Mouse (Mus musculus) embryonic facial prominence, embryonic 10.5 days (tissue): Measurements from ENCODE around the gene Gstp1. TPM values are rescaled to one million over a fixed set of nuclear protein-coding genes. Genes with fewer than 3 reads are reported as not detected.
A peak's percentile ranks its signal among the peaks of the same experiment; 100 is the strongest.

Experiments used
- DNase-seq: peaks from one replicate; pipeline ENCODE4 v3.0.0-alpha.2; 2017; ENCODE audit warnings: low spot score
- H3K27ac ChIP-seq: fragments of 300-500 bp; sonication (generic); replicated peaks from 2 replicates; pipeline ENCODE4 v1.5.1; 2016; ENCODE audit warnings: mild to moderate bottlenecking
- H3K27me3 ChIP-seq: fragments of 300-500 bp; sonication (generic); replicated peaks from 2 replicates; pipeline ENCODE4 v1.6.1; 2016; ENCODE audit warnings: low read depth, mild to moderate bottlenecking; ENCODE audit not compliant: poor library complexity, severe bottlenecking
- H3K36me3 ChIP-seq: fragments of 300-500 bp; sonication (generic); replicated peaks from 2 replicates; pipeline ENCODE4 v1.6.1; 2016; ENCODE audit warnings: mild to moderate bottlenecking, moderate library complexity
- H3K4me1 ChIP-seq: fragments of 300-500 bp; sonication (generic); 2 replicates; pipeline ENCODE4 v1.6.1; 2016
- H3K4me3 ChIP-seq: fragments of 300-500 bp; sonication (generic); 2 replicates; pipeline ENCODE4 v1.5.1; 2016; ENCODE audit warnings: mild to moderate bottlenecking, moderate library complexity
- H3K9me3 ChIP-seq: fragments of 300-500 bp; sonication (generic); 2 replicates; pipeline ENCODE4 v1.6.1; 2016; ENCODE audit warnings: mild to moderate bottlenecking
- WGBS: fragments of 180-500 bp; shearing (Covaris S2); methylation state at CpG from one replicate; pipeline ENCODE4 v1.1.7; 2016; 5-methylcytosine and 5-hydroxymethylcytosine counted together
- polyA plus RNA-seq: library from polyadenylated mRNA; unstranded; fragments of >200 nt; fragmentation: Nextera tagmentation; extraction: Ambion mirVana; gene quantifications from 2 replicates; pipeline ENCODE4 v1.2.1, GENCODE M21; 2016

Gene Gstp1
- polyA plus RNA-seq, 1 experiment from 2014 or later, result 458 TPM

- Histone ChIP-seq H3K4me3 (no peak overlapping the region), H3K36me3 (no peaks in the 10 kb centered on the region), H3K4me1 (peaks cover 33% of the 10 kb centered on the region), H3K27me3 (no peaks in the 10 kb centered on the region), H3K9me3 (peaks cover 6% of the 10 kb centered on the region; the same call in 1 of the 2 replicates), H3K27ac (0 out of 2 replicates have a peak overlapping the region, but pooled peaks have one; percentile 4)
- 83% methylated on average over 3 of the region's 3 CpGs for WGBS
- DNase-seq, result no peak
Measured at GRCm38 (mm10) chr19:3991966-3992365, 45.8 kb downstream of the Gstp1 start.

- no peak for DNase-seq
- 95% methylated on average over 3 of the region's 3 CpGs for WGBS
- Histone ChIP-seq H3K36me3 (no peaks in the 10 kb centered on the region), H3K27me3 (no peaks in the 10 kb centered on the region), H3K27ac (0 out of 2 replicates have a peak overlapping the region, but pooled peaks have one; percentile 4), H3K9me3 (peaks cover 6% of the 10 kb centered on the region; the same call in 1 of the 2 replicates), H3K4me1 (peaks cover 35% of the 10 kb centered on the region), H3K4me3 (no peak overlapping the region)
Measured at GRCm38 (mm10) chr19:3991562-3991961, 46.2 kb downstream of the Gstp1 start.

GRCm38 (mm10) chr19:3990804-3991203 is 47.0 kb downstream of the Gstp1 start:
- no peak for DNase-seq

GRCm38 (mm10) chr19:3988750-3989149 is 49.0 kb downstream of the Gstp1 start:
- peaks cover 47% of the 10 kb centered on the region for H3K4me1 ChIP-seq
- no peak overlapping the region for H3K27ac ChIP-seq
- no peaks in the 10 kb centered on the region for H3K27me3 ChIP-seq
- no peak overlapping the region for H3K4me3 ChIP-seq
- H3K36me3 ChIP-seq, result no peaks in the 10 kb centered on the region
- peaks cover 6% of the 10 kb centered on the region; the same call in 1 of the 2 replicates for H3K9me3 ChIP-seq
- 84% methylated on average over 4 of the region's 4 CpGs for WGBS
- DNase-seq, result no peak

More at GRCm38 (mm10) chr19:3990804-3991203, 47.0 kb downstream of the Gstp1 start:
- Histone ChIP-seq H3K36me3 (no peaks in the 10 kb centered on the region), H3K4me1 (peaks cover 35% of the 10 kb centered on the region), H3K9me3 (peaks cover 6% of the 10 kb centered on the region; the same call in 1 of the 2 replicates), H3K27ac (no peak overlapping the region; the same call in 1 of the 2 replicates), H3K4me3 (no peak overlapping the region), H3K27me3 (no peaks in the 10 kb centered on the region)
- WGBS, result 69% methylated on average over 6 of the region's 6 CpGs

GRCm38 (mm10) chr19:3988066-3988465 is 49.7 kb downstream of the Gstp1 start:
- Histone ChIP-seq H3K4me1 (peaks cover 54% of the 10 kb centered on the region), H3K27me3 (no peaks in the 10 kb centered on the region), H3K27ac (no peak overlapping the region), H3K9me3 (peaks cover 6% of the 10 kb centered on the region; the same call in 1 of the 2 replicates), H3K4me3 (no peak overlapping the region), H3K36me3 (no peaks in the 10 kb centered on the region)
- DNase-seq, result no peak
- 88% methylated on average over 14 of the region's 14 CpGs for WGBS

- H3K27ac ChIP-seq, result peak within 1 kb of the TSS; percentile 74
- WGBS, result 21% methylated on average over 8 of the region's 8 CpGs
- peaks cover 6% of the 10 kb centered on the region; the same call in 1 of the 2 replicates for H3K9me3 ChIP-seq
- peak; percentile 60 for DNase-seq
- no peaks in the 10 kb centered on the region for H3K27me3 ChIP-seq
- peak within 1 kb of the TSS; percentile 12; the same call in 1 of the 2 replicates for H3K4me3 ChIP-seq
- H3K36me3 ChIP-seq, result no peaks in the 10 kb centered on the region
- peaks cover 53% of the 10 kb centered on the region for H3K4me1 ChIP-seq
Measured at GRCm38 (mm10) chr19:3986334-3986733, 51.5 kb downstream of the Gstp1 start, which contains the start of gene Acy3. Acy3 (plus strand) TSS chr19:3986570.

Other genes with a start within 250 kb of the Gstp1 start
- 50.0 and 51.8 TPM in 2 replicates for gene Chka, start 186.2 kb downstream of the Gstp1 start, polyA plus RNA-seq
- gene Tcirg1, start 130.9 kb downstream of the Gstp1 start, polyA plus RNA-seq, result 28.0 and 28.8 TPM in 2 replicates
- gene Ndufs8, start 125.2 kb downstream of the Gstp1 start, polyA plus RNA-seq, result 250 and 258 TPM in 2 replicates
- gene Aldh3b1, start 108.2 kb downstream of the Gstp1 start, polyA plus RNA-seq, result 0.48 and 0.81 TPM in 2 replicates
- gene Unc93b1, start 102.8 kb downstream of the Gstp1 start, polyA plus RNA-seq, result 7.3 and 8.4 TPM in 2 replicates
- not detected in 2 replicates for gene Aldh3b3, start 79.3 kb downstream of the Gstp1 start, polyA plus RNA-seq
- 1.1 and 1.2 TPM in 2 replicates for gene Aldh3b2, start 65.7 kb downstream of the Gstp1 start, polyA plus RNA-seq
- 3.1 and 3.2 TPM in 2 replicates for gene Acy3, start 51.4 kb downstream of the Gstp1 start, polyA plus RNA-seq
- 0.21 and 1.0 TPM in 2 replicates for gene Tbx10, start 45.2 kb downstream of the Gstp1 start, polyA plus RNA-seq
- 30.6 and 31.6 TPM in 2 replicates for gene Nudt8, start 37.4 kb downstream of the Gstp1 start, polyA plus RNA-seq
- gene Gm49405, start 37.4 kb downstream of the Gstp1 start, polyA plus RNA-seq, result 4.5 and 4.6 TPM in 2 replicates
- 4.7 and 5.7 TPM in 2 replicates for gene Doc2g, start 34.7 kb downstream of the Gstp1 start, polyA plus RNA-seq
- gene Ndufv1, start 25.2 kb downstream of the Gstp1 start, polyA plus RNA-seq, result 211 and 217 TPM in 2 replicates
- gene Gstp2, start 8.0 kb upstream of the Gstp1 start, polyA plus RNA-seq, result 3.7 and 9.1 TPM in 2 replicates
- not detected in 2 replicates for gene Gstp3, start 21.6 kb upstream of the Gstp1 start, polyA plus RNA-seq
- gene Cabp2, start 43.6 kb upstream of the Gstp1 start, polyA plus RNA-seq, result not detected in 2 replicates
- gene Cdk2ap2, start 59.2 kb upstream of the Gstp1 start, polyA plus RNA-seq, result 77.2 and 80.2 TPM in 2 replicates
- gene Pitpnm1, start 62.0 kb upstream of the Gstp1 start, polyA plus RNA-seq, result 9.9 and 11.0 TPM in 2 replicates
- gene Aip, start 87.9 kb upstream of the Gstp1 start, polyA plus RNA-seq, result 70.9 and 71.1 TPM in 2 replicates
- gene Gpr152, start 101.8 kb upstream of the Gstp1 start, polyA plus RNA-seq, result not detected in 2 replicates
- 0.14 TPM in 1 of 2 replicates, not detected in the other for gene Cabp4, start 106.0 kb upstream of the Gstp1 start, polyA plus RNA-seq
- 130 and 134 TPM in 2 replicates for gene Coro1b, start 110.6 kb upstream of the Gstp1 start, polyA plus RNA-seq
- 0.58 TPM in 1 of 2 replicates, not detected in the other for gene Ptprcap, start 115.6 kb upstream of the Gstp1 start, polyA plus RNA-seq
- 66.1 and 68.5 TPM in 2 replicates for gene Rps6kb2, start 125.4 kb upstream of the Gstp1 start, polyA plus RNA-seq
- gene Carns1, start 137.5 kb upstream of the Gstp1 start, polyA plus RNA-seq, result 2.7 and 4.4 TPM in 2 replicates
- gene Tbc1d10c, start 153.3 kb upstream of the Gstp1 start, polyA plus RNA-seq, result 0.57 and 1.4 TPM in 2 replicates
- 1,000 and 1,025 TPM in 2 replicates for gene Ppp1ca, start 154.1 kb upstream of the Gstp1 start, polyA plus RNA-seq
- 58.1 and 58.2 TPM in 2 replicates for gene Rad9a, start 163.7 kb upstream of the Gstp1 start, polyA plus RNA-seq
- gene Clcf1, start 176.3 kb upstream of the Gstp1 start, polyA plus RNA-seq, result 2.8 and 3.3 TPM in 2 replicates
- not detected in 2 replicates for gene AC109138.7, start 176.4 kb upstream of the Gstp1 start, polyA plus RNA-seq
- 13.7 and 15.1 TPM in 2 replicates for gene Pold4, start 193.9 kb upstream of the Gstp1 start, polyA plus RNA-seq
- 4.2 and 4.5 TPM in 2 replicates for gene Ssh3, start 231.2 kb upstream of the Gstp1 start, polyA plus RNA-seq
- 6.3 and 7.6 TPM in 2 replicates for gene Ankrd13d, start 245.2 kb upstream of the Gstp1 start, polyA plus RNA-seq